Mouse (Mus musculus) yolk sac, embryonic 10.5 days (tissue): ENCODE measurements around the gene Pde4d.

Experiments used
- DNase-seq: peaks from one replicate; pipeline ENCODE4 v3.0.0-alpha.2; 2017; ENCODE audit warnings: low spot score

Gene Pde4d

GRCm38 (mm10) chr13:109502796-109503195, 1053.0 kb downstream of the Pde4d start:
- peak; percentile 70 for DNase-seq

- DNase-seq = no peak
These were observed 1057.0 kb downstream of the Pde4d start for GRCm38 (mm10) chr13:109506754-109507153.

GRCm38 (mm10) chr13:109508472-109508871, 1058.7 kb downstream of the Pde4d start:
- no peak for DNase-seq

- DNase-seq = no peak
These were observed 1068.4 kb downstream of the Pde4d start for GRCm38 (mm10) chr13:109518194-109518593.

GRCm38 (mm10) chr13:109519485-109519884, 1069.7 kb downstream of the Pde4d start:
- DNase-seq = no peak

- DNase-seq = no peak
These were observed 1070.4 kb downstream of the Pde4d start for GRCm38 (mm10) chr13:109519966-109520646.

GRCm38 (mm10) chr13:109533838-109534523, 1084.2 kb downstream of the Pde4d start:
- no peak for DNase-seq

- DNase-seq = no peak
These were observed 1085.0 kb downstream of the Pde4d start for GRCm38 (mm10) chr13:109534709-109535284.

- no peak for DNase-seq
These were observed 1086.9 kb downstream of the Pde4d start for GRCm38 (mm10) chr13:109536636-109537035.

- no peak for DNase-seq
These were observed 1089.6 kb downstream of the Pde4d start for GRCm38 (mm10) chr13:109539371-109539770.

GRCm38 (mm10) chr13:109544646-109545045, 1094.9 kb downstream of the Pde4d start:
- no peak for DNase-seq

- DNase-seq = no peak
These were observed 1096.6 kb downstream of the Pde4d start for GRCm38 (mm10) chr13:109546337-109546736.

GRCm38 (mm10) chr13:109547006-109547587, 1097.3 kb downstream of the Pde4d start:
- no peak for DNase-seq

GRCm38 (mm10) chr13:109547700-109548099, 1098.0 kb downstream of the Pde4d start:
- DNase-seq = peak; percentile 64

GRCm38 (mm10) chr13:109548263-109548662, 1098.5 kb downstream of the Pde4d start:
- DNase-seq = no peak

GRCm38 (mm10) chr13:109548771-109549555, 1099.2 kb downstream of the Pde4d start:
- DNase-seq = no peak

GRCm38 (mm10) chr13:109551836-109552235, 1102.1 kb downstream of the Pde4d start:
- DNase-seq = no peak

- no peak for DNase-seq
These were observed 1105.8 kb downstream of the Pde4d start for GRCm38 (mm10) chr13:109555513-109555912.

GRCm38 (mm10) chr13:109556853-109557252, 1107.1 kb downstream of the Pde4d start:
- DNase-seq = no peak

- DNase-seq = no peak
These were observed 1108.9 kb downstream of the Pde4d start for GRCm38 (mm10) chr13:109558341-109559257.

- no peak for DNase-seq
These were observed 1110.5 kb downstream of the Pde4d start for GRCm38 (mm10) chr13:109560261-109560660.
